Mouse (Mus musculus) CD4-positive helper T cell, adult 2 months (primary cell): ENCODE measurements around the gene Vmn2r23.
"Not testable (repeated sequence)": the region's sequence is repeated elsewhere in the genome, so short reads cannot be mapped to it uniquely, and the experiment has no call there.

Experiments used
- DNase-seq: peaks from one replicate; pipeline ENCODE4 v3.0.0-alpha.2; 2012; ENCODE audit warnings: low read depth, missing footprints, low spot score

Gene Vmn2r23

GRCm38 (mm10) chr6:123702370-123702769 is at the start of gene Vmn2r23:
Gene Vmn2r23 (plus strand): TSS chr6:123702670.
- no peak for DNase-seq

- no peak for DNase-seq
These were observed 45.4 kb upstream of the Vmn2r23 start for GRCm38 (mm10) chr6:123657040-123657439.

GRCm38 (mm10) chr6:123696639-123697038 is 5.8 kb upstream of the Vmn2r23 start:
- not testable (repeated sequence) for DNase-seq

GRCm38 (mm10) chr6:123697213-123697612 is 5.3 kb upstream of the Vmn2r23 start:
- no peak for DNase-seq

GRCm38 (mm10) chr6:123770031-123770430 is 67.6 kb downstream of the Vmn2r23 start:
- no peak for DNase-seq

- DNase-seq, result no peak
These were observed 76.1 kb downstream of the Vmn2r23 start, which contains the start of gene Vmn2r24 for GRCm38 (mm10) chr6:123778579-123778978. Gene Vmn2r24 (plus strand): TSS chr6:123778879.

- DNase-seq, result no peak
These were observed 82.4 kb downstream of the Vmn2r23 start for GRCm38 (mm10) chr6:123784857-123785256.

- no peak for DNase-seq
These were observed 91.3 kb downstream of the Vmn2r23 start for GRCm38 (mm10) chr6:123793746-123794145.
